Mouse (Mus musculus) testis, adult 2 months (tissue): ENCODE measurements around the gene Cd59b. TPM values are rescaled to one million over a fixed set of nuclear protein-coding genes. Genes with fewer than 3 reads are reported as not detected.

Source experiments
- H3K27ac ChIP-seq: fragments of 200-500 bp; 2 replicates; pipeline ENCODE4 v1.5.1; 2012; ENCODE audit warnings: low read depth, low read length; ENCODE audit not compliant: control insufficient read depth, insufficient read depth
- H3K27me3 ChIP-seq: fragments of 200-500 bp; 2 replicates; pipeline ENCODE4 v1.6.1; 2012; ENCODE audit warnings: mild to moderate bottlenecking, low read length, moderate library complexity; ENCODE audit not compliant: control insufficient read depth, insufficient read depth
- H3K36me3 ChIP-seq: fragments of 200-500 bp; 2 replicates; pipeline ENCODE4 v1.6.1; 2012; ENCODE audit warnings: mild to moderate bottlenecking, low read length; ENCODE audit not compliant: control insufficient read depth, insufficient read depth
- H3K4me1 ChIP-seq: fragments of 200-500 bp; 2 replicates; pipeline ENCODE4 v1.6.1; 2012; ENCODE audit warnings: low read length; ENCODE audit not compliant: control insufficient read depth, insufficient read depth
- H3K4me3 ChIP-seq: fragments of 200-500 bp; 2 replicates; pipeline ENCODE4 v1.5.1; 2012; ENCODE audit warnings: low read depth, mild to moderate bottlenecking, low read length, moderate library complexity, mixed read lengths; ENCODE audit not compliant: control insufficient read depth
- CTCF ChIP-seq: fragments of 200-500 bp; IDR thresholded peaks from 2 replicates; pipeline ENCODE4 v1.5.1; 2012; ENCODE audit warnings: low read depth, mild to moderate bottlenecking, inconsistent platforms, low read length, moderate library complexity; ENCODE audit not compliant: control insufficient read depth, insufficient read depth, insufficient replicate concordance
- POLR2A ChIP-seq: fragments of 200-500 bp; IDR thresholded peaks from 2 replicates; pipeline ENCODE4 v1.6.1; 2012; ENCODE audit warnings: low read depth, mild to moderate bottlenecking, inconsistent platforms, low read length, moderate library complexity; ENCODE audit not compliant: control insufficient read depth
- polyA plus RNA-seq: library from polyadenylated mRNA; depleted of rRNA; stranded (reverse); fragments of >200 nt; gene quantifications from 2 replicates; pipeline ENCODE4 v1.2.3, GENCODE M21; 2012

The Cd59b gene
- polyA plus RNA-seq, 1 experiment: 27.6 TPM

GRCm38 (mm10) chr2:104032056-104032455 is 37.6 kb upstream of the Cd59b start:
- TF ChIP-seq CTCF (no peak), POLR2A (no peak)
- peaks cover 7% of the 10 kb centered on the region for H3K4me1 ChIP-seq
- peaks cover 6% of the 10 kb centered on the region for H3K36me3 ChIP-seq
- no peaks in the 10 kb centered on the region for H3K27me3 ChIP-seq
- H3K27ac ChIP-seq: no peak overlapping the region
- H3K4me3 ChIP-seq: no peak overlapping the region

DNA sequence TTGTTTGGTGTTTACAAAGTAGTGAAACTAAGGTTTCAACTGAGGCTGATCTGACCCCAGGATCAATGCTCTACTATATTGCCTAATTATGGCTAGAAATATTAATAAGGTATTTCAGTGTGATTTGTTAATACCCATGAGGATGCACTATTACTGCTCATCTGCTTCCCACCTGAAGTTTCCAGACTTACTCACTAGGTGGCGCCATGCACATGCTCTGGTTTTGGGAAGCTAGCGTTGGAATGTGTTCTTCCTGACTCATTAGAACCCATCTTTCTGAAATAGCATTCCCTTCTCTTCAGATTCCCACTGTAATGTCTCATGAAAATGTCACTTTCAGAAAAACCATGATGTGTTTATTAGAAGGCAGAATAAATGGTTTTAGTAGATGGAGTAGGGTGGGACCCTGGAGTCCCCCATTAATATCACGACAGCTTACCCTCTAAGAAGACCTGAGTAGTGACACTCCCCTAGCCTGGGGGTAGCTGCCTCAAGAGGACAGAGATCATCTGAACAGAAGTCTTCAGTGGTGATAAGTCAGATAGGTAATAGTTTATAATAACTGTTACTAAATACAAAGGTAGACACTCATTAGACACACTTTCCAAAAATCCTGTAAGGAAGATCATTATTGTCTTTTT is 34.7 kb upstream of the Cd59b start:
- TF ChIP-seq POLR2A (no peak), CTCF (peak; percentile 45; the same call in 1 of the 2 replicates)
- Histone ChIP-seq H3K36me3 (peaks cover 5% of the 10 kb centered on the region), H3K27ac (no peak overlapping the region), H3K4me3 (no peak overlapping the region), H3K4me1 (no peaks in the 10 kb centered on the region), H3K27me3 (no peaks in the 10 kb centered on the region)

DNA sequence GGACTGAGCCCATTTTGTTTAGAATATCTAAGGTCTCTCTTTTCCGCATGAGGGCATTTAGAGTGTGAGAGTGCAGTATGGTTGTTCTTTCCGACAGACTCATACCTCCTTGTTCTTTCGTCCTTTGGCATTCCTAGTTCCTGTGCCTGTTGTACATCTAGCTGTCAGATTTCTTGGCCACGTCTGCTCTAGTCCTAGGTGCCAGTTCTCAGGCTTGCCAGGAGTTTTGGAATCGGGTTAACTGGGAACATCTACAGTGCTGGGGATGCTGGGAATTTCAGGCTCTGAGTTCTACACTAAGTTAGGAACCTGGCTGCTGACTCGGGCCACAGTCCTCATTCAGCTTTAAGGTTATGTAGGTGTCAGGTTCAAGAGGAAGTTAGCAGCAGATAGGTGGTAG is 34.1 kb upstream of the Cd59b start:
- Histone ChIP-seq H3K4me1 (no peaks in the 10 kb centered on the region), H3K36me3 (peaks cover 5% of the 10 kb centered on the region), H3K27me3 (no peaks in the 10 kb centered on the region), H3K27ac (no peak overlapping the region), H3K4me3 (no peak overlapping the region)
- TF ChIP-seq CTCF (no peak), POLR2A (no peak)

DNA sequence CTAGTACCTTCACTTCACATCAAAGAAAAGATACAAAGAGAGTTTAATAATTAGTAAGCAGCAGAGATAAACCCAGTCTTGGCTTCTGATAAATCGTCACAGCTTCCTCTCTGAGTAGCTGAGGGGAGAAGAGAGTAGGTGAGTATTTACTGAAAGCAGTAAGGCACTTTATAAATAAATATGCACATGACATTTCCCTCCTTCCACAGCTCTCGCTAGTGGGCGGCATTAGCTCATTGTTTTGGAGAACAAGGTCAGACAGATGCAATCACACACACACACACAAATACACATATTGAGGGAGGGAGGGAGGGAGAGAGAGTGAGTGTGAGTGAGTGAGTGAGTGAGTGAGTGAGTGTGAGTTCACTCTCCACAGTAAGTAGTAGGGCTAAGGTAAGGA is 33.3 kb upstream of the Cd59b start:
- no peak for TF ChIP-seq CTCF
- Histone ChIP-seq H3K27ac (no peak overlapping the region), H3K4me1 (no peaks in the 10 kb centered on the region), H3K4me3 (no peak overlapping the region), H3K27me3 (no peaks in the 10 kb centered on the region), H3K36me3 (peaks cover 5% of the 10 kb centered on the region)

- Histone ChIP-seq H3K27me3 (no peaks in the 10 kb centered on the region), H3K4me1 (no peaks in the 10 kb centered on the region), H3K27ac (no peak overlapping the region), H3K4me3 (no peak overlapping the region), H3K36me3 (peaks cover 5% of the 10 kb centered on the region)
- TF ChIP-seq CTCF (no peak), POLR2A (no peak)
These were observed 31.4 kb upstream of the Cd59b start for GRCm38 (mm10) chr2:104038236-104038635.

DNA sequence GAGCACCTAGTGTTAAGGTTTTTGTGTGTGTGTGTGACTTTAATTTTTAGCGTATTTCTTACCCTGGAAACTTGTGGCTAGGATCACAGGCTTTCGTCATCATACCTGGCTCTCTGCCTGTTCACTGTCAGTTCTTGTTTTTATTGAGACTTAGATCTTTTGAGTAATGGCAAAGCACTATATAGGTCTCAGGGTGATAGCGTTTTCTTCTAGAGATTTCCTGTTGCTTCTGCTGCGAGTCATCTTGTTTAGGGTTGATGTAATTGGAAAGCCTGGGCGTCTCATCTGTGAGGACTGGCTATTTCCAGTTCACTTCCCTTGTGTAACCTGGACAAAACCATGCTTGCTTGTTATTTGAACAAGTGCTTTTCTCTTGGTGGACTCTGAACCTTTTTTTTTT is 28.0 kb upstream of the Cd59b start:
- TF ChIP-seq POLR2A (no peak), CTCF (no peak)
- Histone ChIP-seq H3K4me1 (0 out of 2 replicates have a peak, but pooled peaks cover 2% of the 10 kb centered on the region), H3K27me3 (no peaks in the 10 kb centered on the region), H3K27ac (no peak overlapping the region), H3K4me3 (no peak overlapping the region), H3K36me3 (peaks cover 2% of the 10 kb centered on the region)

- H3K27ac ChIP-seq: no peak overlapping the region
- H3K4me1 ChIP-seq: 0 out of 2 replicates have a peak, but pooled peaks cover 2% of the 10 kb centered on the region
- no peak overlapping the region for H3K4me3 ChIP-seq
- no peak for TF ChIP-seq CTCF
- no peak for TF ChIP-seq POLR2A
- peaks cover 2% of the 10 kb centered on the region for H3K36me3 ChIP-seq
- no peaks in the 10 kb centered on the region for H3K27me3 ChIP-seq
These were observed 26.9 kb upstream of the Cd59b start for GRCm38 (mm10) chr2:104042766-104043165.
